Mouse (Mus musculus): ENCODE data around the gene Hap1.

GRCm38 (mm10) chr11:100375127-100375526, 19.2 kb upstream of the Hap1 start:
- TF ChIP-seq CTCF (IDR thresholded peaks at IDR 0.05), result no peak
- TF ChIP-seq POLR2A (IDR thresholded peaks at IDR 0.05; ENCODE audit: insufficient read depth, low read depth, low read length), result no peak
- no peak for TF ChIP-seq EP300 (IDR thresholded peaks at IDR 0.05; ENCODE audit: insufficient read depth, low read depth, low read length)
